Mouse (Mus musculus): ENCODE results near the gene Fam187b.
A peak's percentile ranks its signal among the peaks of the same experiment; 100 is the strongest.

Gene Fam187b

GRCm38 (mm10) chr7:30958109-30958865, 15.3 kb upstream of the Fam187b start:
- no peak for DNase-seq (ENCODE audit: low spot score)

DNA sequence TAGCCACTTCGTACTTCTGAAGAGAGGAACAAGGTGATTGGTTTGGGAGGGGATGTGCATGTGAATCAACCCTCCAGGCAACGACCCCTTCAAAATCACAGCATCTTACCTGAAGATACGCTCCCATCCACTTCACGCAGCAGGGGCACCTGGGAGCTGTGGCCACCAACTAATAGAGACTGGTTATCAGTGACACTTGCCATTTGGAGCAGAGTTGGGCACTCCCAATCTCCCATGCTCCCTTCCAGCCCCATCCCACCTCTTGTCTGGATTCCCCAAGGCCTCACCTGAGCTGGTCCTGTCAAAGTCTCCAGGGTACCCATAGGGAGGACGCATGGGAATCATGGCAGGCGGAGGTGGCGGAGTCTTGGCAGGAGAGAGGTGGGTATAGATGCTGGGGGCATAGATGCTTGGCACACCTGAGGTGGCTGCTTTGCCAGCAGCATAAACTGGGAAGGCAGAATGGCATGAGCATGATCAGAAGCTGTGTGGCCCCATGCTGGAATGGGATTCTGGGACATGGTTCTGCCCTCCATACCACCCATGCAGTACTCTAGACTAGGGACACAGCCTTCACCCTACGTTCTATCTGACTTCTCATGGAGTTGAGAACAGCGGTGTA, 14.6 kb upstream of the Fam187b start:
- no peak for DNase-seq (ENCODE audit: low spot score)

GRCm38 (mm10) chr7:30959786-30960349, 13.7 kb upstream of the Fam187b start:
- no peak for DNase-seq (ENCODE audit: low spot score)

DNA sequence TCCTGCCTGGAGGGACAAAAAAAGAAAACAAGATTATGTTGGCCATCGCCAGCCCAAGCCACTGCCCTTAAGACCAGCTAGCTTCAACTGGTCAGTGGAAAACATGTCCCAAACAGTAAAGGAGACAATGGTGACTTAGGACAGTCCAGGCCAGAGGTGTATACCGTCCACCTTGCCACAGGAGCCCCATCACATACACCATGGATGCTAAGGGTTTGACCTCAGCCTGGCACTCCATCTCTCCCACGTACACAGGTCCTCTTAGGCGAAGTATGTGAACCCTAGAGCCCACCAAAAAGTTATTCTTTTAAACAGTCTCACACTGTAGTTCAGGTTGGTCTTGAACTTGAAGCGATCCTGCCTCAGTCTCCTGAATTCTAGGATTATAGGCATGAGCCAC, 10.7 kb upstream of the Fam187b start:
- no peak for DNase-seq (ENCODE audit: low spot score)

DNA sequence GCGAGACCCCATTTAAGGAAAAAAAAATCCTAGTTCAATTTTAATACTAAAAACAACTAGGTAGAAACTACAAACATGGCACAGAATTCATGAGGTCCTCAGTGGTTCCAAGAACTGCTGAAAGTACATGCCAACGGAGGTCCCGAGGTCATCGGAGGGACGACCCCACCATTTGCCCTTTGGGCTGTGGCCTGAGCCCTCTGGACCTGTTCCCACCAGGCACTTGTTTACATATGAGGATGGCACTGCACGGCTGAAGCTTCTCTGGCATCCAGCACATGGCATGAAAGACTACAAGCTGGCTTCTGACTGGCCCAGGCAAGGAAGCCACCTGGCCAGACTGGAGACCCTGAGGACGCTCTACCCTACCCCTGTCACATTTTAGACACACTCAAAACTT, 9.2 kb upstream of the Fam187b start:
- no peak for DNase-seq (ENCODE audit: low spot score)

- no peak for DNase-seq (ENCODE audit: low spot score)
Measured at GRCm38 (mm10) chr7:30965677-30966076, 7.9 kb upstream of the Fam187b start.

- DNase-seq (ENCODE audit: low spot score): no peak
Measured at GRCm38 (mm10) chr7:30966657-30967056, 6.9 kb upstream of the Fam187b start.

DNA sequence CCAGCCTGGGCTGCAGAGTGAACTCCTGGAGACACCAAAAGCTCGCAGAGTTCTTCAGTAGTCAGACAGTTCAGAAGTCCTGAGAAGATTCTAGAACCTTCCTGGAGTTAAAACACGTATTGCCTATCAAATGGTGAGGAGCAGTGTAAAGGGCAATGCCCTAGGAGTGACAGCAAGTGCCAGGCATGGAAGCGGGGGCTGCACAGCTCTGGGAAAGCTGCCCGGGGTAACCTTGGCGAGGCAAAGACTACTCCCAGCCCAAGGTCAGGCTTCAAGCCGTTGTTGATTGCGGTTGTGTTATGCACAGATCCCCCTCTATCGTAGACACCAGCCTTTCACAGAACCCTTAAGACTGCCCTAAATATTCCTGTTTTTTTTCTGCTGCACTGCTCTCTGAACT, 5.0 kb upstream of the Fam187b start:
- DNase-seq (ENCODE audit: low spot score): no peak

GRCm38 (mm10) chr7:30969174-30969573, 4.4 kb upstream of the Fam187b start:
- no peak for DNase-seq (ENCODE audit: low spot score)

DNA sequence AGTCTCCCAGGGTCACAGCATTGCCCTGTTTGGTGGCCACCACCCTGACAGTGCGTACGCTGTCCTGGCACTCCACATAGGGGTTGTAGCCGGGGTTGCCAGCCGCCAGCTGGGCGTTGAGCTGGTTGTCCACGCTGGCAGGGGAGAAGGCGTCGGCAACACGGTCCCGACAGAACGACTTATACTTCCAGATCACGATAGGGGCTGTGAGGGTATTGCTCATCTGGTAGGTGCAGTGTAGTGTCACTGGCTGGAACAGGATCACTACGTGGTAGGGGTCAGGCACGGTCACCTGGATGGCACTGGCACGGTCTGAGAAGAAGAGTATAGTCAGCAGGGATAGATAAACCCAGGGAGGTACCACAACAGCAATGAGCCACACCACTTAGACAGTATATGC, 1.7 kb upstream of the Fam187b start:
- no peak for DNase-seq (ENCODE audit: low spot score)

- DNase-seq (ENCODE audit: low spot score): no peak
Measured at GRCm38 (mm10) chr7:30972426-30973250, 952 bp upstream of the Fam187b start.

GRCm38 (mm10) chr7:30973251-30973500, 414 bp upstream of the Fam187b start, which contains the start of gene Lsr:
TSS of gene Lsr (minus strand) at chr7:30973464.
- peak; percentile 31 for DNase-seq (ENCODE audit: low spot score)

GRCm38 (mm10) chr7:30981703-30982102, 8.1 kb downstream of the Fam187b start:
- no peak for DNase-seq (ENCODE audit: low spot score)

- DNase-seq (ENCODE audit: low spot score): no peak
Measured at GRCm38 (mm10) chr7:30985357-30985756, 11.8 kb downstream of the Fam187b start.

DNA sequence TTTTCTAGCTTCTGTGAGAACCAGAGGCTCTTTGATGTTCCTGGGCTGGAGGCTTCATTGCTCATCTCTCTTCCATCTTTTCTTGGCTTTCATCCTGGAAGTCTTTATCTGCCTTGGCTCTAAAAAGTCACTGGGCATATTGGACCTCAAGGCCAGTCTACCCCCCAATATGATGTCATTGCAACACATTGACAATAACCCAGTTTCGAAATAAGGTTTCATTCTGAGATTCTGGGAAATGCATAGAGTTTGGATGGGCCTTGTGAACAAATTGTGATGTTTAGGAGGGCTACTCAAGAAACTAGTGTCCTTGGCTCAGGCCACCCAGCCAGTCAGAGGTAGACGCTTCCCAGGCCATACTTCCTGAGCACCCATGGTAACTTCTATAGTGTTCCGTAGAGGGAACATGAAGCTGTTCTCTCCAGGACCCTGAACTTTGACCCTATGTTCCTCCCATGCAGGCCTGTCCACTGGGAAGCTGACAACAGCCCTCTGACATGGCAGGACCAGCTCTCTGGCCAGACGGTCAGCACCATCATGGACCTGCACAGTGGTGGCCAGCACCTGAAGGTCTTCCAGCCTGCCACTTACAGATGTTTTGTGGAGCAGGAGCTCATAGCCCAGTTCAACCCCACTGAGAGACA, 15.1 kb downstream of the Fam187b start:
- no peak for DNase-seq (ENCODE audit: low spot score)

DNA sequence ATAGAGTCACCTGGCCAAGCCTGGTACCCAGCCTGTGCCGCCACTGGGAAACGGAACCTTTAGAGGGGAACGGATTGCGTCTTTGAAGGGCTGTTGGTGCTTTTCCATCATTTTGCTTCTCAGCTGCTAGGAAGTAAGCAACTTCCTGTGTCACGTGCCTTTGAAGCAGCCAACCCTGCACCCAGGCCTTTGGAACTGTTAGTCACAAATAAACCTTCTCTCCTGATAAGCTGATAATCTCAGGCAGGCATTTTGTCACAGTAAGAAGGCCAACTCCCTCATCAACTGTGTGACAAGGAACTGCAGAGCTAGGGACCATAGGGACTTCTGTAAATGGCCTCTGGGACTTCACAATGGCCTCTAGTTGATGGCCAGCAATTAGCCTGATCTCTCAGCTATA, 18.6 kb downstream of the Fam187b start:
- no peak for DNase-seq (ENCODE audit: low spot score)

GRCm38 (mm10) chr7:30993986-30994385, 20.4 kb downstream of the Fam187b start:
- no peak for DNase-seq (ENCODE audit: low spot score)

DNA sequence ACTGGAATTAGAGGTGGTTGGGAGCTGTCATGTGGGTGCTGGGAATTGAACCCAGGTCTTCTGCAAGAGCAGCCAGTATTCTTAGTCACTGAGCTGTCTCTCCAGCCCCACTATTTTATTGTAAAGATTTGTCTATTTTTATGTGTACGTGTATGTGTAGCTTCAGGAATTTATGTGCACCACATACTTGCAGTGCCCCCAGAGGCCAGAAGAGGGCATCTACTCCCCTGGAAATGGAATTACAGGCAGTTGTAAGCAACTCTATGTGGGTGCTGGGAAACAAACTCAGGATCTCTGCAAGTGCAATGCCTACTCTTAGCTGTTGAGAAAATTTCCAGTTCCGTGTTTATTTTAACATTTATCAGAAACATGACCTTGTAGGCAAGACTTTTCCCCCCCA, 22.9 kb downstream of the Fam187b start:
- no peak for DNase-seq (ENCODE audit: low spot score)

DNA sequence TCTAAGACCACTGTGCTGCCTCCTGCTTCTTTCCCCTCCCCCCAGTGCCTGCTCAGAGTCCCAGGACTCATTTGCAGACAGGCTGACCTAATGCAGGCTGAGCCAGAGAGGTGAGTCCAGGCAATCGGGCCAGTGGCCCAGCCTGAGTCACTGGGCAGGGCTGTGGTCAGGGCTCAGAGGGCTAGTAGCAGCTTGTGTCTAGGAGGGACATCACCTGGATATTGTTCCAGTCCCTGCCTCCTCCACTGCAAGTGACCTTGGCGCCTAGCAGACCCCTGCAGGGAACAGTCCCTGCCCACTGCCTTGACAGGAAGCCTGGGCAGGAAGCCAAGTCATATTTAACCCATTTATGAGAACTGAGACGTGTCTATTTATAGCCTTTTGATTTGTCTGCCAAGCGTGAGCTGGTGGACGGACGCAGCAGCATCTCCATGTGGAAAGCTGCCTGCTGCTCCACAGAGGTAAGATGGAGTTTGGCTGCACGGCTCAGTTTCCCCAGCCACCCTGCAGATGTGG, 27.0 kb downstream of the Fam187b start:
- no peak for DNase-seq (ENCODE audit: low spot score)

DNA sequence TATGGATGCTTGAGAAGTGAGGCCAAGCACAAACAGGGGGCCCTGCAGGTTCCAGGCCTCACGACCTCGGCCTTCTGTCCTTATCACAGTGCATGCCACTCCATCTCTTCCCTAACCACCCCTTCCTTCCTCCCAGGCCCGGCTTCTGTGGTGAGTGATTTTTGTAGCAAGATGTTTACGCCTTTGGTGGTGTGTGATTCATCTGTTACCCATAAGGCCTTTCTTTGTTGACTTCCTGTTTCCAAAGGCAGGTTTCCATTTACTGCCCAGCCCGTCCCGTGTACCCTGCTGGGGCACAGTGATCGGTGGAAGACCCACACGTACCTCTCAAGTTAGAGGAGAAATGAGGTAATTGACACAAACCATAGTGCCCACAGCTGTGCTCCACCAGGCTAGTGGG, 29.1 kb downstream of the Fam187b start:
- no peak for DNase-seq (ENCODE audit: low spot score)

- no peak for DNase-seq (ENCODE audit: low spot score)
Measured at GRCm38 (mm10) chr7:31007775-31008174, 34.2 kb downstream of the Fam187b start.

DNA sequence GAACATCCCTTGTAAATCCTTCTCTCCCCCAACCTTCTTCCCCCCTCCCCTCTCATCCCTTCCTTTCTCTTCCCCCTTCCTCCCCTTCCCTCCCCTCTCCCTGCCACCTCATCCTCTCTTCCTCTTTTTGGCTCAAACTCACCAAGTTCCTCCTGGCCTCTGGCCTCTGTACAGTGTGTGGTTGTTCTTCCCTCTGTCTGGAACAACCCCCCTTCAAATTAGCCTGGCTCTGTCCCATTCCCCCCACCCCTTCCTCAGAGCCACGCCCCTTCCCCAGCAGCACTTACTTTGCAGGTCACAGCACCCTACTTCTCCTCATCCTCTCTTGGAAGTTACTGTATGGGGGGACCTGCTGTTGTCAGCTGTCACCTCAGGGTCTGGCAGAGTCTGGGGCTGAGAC, 34.6 kb downstream of the Fam187b start:
- no peak for DNase-seq (ENCODE audit: low spot score)
